Mouse (Mus musculus) spleen, adult 2 months (tissue): Measurements from ENCODE around the gene Antxr1.

Source experiments
- CTCF ChIP-seq: fragments of 200-500 bp; IDR thresholded peaks from 2 replicates; pipeline ENCODE4 v1.5.1; 2011; ENCODE audit warnings: mild to moderate bottlenecking, inconsistent platforms; ENCODE audit not compliant: insufficient read depth, insufficient read length, insufficient replicate concordance; ENCODE audit errors: extremely low read depth
- POLR2A ChIP-seq: fragments of 200-500 bp; IDR thresholded peaks from 2 replicates; pipeline ENCODE4 v1.6.1; 2011; ENCODE audit warnings: low read depth, low read length, inconsistent platforms

GRCm38 (mm10) chr6:87119066-87119837, 216.4 kb downstream of the Antxr1 start:
- TF ChIP-seq CTCF (no peak), POLR2A (peak; percentile 22; the same call in 1 of the 2 replicates)
